Mouse (Mus musculus) spleen, postnatal 4 days (tissue): Measurements from ENCODE around the gene Plet1.

Experiments
- DNase-seq, 2 experiments: peaks; one replicate each; pipeline ENCODE4 v3.0.0; 2022; ENCODE audit warnings: low spot score in 2 of 2

Plet1 gene

DNA sequence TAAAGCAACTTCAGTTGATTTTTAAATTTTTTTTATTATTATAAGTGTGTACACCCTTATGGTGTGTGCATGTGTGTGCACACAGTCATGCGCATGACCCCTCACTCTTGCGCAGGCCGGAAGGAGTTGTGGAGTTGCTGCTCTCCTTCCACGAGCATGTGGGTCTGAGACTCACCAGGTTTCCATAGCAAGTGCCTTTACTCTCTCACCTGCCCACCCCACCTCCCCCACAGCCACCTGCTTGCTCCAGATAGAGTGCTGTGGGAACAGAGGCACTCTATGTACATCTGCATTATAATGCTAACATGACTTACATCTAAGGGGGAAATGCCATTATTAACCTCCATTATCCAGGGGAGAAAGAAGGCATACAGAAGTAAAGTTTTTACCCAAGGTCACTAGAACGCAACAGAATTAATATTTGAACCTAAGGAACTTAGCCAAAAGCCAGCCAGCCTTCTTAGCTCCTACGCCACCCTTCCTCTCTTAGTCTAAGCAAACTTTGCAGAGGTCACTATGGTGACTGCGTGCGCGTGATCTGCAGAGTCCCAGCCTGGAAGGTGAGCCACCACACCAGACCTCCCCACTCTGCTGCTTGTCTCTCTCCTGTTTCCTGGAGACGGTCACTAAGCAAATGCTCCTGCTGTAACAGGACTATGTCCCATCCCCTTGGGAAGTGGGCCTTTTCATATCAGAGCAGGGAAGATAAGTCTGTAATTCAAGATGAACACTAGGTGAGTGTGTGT, 1.3 kb downstream of the Plet1 start:
- DNase-seq, result no peak

DNA sequence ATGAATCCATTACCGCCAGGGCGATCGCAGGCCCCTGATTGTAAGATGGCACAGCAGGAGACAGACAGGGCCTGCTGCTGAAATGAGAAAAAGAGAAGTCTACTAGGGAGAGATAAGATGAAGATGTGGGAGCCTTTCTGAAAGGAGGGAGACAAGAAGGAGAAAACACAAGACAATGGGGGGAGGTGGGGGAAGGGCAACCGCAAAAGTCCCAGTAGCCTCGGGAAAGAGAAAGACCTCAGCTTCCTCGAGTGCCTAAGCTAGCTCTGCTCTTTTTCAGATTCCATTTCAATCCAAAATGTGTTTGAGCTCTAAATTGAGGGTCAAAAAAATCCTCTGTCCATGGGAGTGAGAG, 1.8 kb downstream of the Plet1 start:
- DNase-seq, result no peak

DNA sequence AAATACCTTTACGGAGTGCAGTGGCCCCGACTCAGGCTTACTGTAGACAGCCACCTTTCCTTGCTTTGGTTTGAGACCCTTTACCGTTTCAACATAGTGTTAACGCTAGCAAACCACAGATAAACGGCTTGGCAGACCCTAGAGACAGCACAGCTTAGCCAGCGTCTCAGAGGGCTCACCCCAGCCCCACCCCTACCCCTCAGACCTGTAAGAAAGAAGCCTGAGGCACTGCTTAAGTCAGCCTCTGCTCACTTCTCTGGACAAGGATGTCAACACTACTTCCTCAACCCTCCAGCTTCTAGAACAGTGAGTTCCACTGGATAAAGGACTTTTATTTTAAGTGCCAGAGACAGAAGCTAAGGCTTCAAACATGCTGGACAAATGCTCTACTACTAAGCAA, 2.2 kb downstream of the Plet1 start:
- DNase-seq, result no peak

DNA sequence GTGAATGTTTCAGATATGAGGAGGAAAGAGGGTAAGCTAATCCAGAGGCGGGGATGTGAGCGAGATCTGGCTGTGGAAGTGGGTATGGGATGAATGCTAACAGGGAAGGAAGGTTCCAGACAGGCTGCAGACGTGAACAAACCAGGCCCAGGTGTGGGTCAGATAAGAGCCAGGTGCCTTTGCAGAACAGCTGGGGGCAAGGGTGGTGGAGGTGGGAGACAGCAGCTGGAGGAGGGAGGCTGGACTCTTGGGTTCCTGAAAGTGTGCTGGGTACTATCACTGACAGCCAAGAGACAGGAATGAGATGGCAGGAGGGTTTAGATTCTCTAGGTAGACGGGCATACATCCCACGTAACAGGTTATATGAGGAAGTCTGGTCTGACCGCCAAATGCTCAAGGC, 2.8 kb downstream of the Plet1 start:
- no peak for DNase-seq

DNA sequence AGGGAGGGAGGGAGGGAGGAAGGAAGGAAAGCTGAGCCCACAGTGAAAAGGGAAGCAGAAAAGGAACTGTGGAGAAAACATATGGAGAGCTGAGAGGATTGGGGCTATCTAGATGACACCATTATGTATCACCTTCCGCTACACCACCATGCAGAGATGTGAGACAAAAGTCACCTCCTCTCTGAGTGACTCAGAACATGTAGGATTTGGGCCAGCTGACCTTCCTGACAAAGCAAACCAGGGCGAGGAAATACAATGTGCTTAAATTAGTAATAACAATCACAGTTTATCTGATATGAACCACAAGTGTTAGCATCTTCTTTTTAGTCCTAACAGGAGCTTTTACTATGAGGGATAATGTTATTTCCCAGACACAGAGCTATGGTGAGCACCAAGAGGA, 3.2 kb downstream of the Plet1 start:
- no peak for DNase-seq

DNA sequence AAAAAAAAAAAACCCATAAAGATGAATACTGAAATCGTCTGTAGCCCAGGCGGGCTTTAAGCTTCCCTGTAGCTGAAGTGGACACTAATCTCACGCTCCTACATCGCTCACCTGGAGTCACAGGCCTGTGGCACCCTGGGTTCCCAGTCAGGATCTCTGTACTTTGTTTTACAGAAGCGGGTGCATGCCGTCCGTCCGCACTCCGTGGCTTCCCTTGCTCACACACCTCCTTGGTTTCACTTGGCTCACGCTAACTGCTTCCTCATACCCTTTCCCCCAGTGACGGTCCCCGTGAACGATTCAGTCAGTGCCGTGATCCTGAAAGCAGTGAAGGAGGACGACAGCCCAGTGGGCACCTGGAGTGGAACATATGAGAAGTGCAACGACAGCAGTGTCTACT, 4.5 kb downstream of the Plet1 start:
- no peak for DNase-seq

DNA sequence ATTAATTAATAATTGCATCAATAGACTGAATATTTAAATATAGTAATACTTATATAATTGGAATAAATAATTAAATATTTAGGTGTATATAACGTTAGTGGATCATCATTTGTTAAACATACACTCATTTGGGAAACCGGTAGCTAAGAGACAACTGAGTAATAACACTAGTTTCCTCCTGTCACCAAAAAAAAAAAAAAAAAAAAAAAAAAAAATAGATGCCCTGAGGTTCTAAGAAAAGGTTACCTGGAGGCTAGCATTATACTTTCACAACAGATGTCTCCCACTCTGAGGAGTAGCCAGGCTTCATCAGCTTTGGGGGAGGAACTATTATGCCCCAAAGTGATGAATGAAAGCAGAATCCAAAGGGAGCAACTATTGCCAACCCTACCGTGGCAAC, 5.5 kb downstream of the Plet1 start:
- DNase-seq, result no peak

DNA sequence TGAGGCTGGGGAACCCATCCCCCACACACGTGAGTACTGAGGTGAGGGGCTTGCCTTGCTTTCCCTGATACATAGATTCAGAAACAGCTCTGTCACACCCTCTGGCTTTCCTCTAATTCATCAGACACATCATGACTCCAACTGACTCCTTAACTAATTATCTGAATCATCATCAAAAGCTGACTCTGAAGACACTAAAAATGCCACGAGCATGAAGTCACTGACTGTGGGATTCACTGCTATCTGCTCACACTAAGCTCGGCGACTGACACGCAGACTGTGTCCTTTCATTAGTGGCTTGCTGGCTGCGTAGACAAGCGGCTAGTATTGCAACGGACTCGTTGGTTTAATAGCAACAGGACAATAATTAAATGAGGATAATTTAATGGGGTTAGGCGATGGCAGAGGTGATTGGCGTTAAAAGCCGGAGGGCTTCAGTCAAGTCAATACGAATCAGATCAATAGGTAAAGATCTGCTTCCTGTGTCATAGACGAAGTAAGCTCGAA, 6.2 kb downstream of the Plet1 start:
- no peak for DNase-seq

DNA sequence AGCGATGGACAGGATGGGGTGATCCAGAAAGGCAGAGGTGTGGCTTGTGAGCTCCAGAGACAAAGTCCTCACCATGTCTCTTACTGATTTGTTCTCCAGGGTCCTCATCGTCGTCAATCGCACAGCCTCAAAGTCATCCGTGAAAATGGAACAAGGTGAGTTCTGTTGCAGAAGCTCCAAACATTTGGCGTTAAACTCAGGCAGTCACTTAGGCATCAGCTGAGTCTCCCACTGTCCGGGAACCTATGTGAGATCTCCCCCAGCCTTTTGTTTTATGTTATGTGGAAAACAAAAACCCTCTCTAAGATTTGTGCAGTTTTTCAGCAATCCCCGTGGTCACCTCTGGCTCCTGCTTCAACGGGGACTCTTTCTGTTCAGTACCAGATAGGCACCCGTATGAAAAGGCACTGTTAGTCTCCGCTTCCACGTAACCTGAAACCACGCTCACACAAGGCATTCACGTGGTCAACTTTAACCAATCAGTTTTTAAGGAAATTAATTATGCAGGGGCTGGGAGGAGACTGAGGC, 6.7 kb downstream of the Plet1 start:
- DNase-seq, result no peak

DNA sequence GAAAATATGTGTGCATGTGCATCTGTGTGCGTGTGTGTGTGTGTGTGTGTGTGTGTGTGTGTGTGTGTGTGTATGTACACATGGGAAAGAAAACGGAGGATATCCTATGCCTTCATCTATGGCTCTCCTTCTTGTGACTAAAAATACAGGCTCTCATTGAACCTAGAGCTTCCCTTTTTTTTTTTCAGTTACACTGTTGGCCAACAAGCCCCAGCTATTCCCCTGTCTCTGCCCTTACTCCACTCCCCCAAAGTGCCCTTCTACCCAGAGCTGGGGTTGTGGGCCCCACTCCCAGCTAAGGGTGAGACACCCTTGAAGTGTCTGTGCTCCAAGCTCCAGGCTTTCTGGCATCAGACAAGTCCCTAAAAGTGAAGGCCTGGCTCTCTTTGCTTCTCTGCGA, 8.6 kb downstream of the Plet1 start:
- DNase-seq, result no peak

DNA sequence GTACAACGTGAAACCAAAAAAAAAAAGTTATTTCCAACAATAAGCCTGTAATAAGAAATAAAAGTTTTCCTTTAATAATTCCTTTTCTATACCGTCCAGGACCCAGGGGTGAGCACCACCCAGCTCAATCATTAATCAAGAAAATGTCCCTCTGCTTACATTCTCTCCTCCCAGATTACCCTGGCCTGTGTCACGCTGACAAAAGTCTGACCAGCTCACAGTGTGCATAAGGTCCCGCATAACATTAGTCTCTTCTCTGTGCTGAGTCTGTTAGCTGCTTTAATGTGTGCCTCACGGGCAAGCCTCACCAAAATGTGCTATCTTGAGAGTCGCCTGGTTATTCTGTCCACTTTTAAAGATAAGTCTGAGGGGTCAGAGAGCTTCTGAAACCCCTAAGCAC, 11.1 kb downstream of the Plet1 start:
- no peak for DNase-seq

DNA sequence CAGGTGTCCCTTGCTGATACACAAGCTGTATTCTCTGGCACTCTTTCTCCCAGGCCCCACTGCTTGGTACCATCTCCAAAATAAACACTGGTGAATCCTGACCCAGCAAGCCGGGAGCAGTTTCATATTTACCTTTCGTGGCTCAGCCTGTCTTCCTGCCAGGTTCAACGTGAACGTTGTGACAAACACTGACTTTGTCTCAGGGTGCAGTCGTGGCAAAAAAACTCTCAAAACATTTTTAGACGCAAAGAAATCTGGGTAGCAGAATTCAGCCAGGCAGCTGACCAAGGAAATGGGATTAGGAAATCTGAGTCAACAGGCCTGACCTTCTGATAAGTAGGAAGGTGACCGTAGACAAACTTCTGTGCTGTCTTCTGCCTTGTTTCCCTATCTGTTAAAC, 13.2 kb downstream of the Plet1 start:
- DNase-seq, result no peak

DNA sequence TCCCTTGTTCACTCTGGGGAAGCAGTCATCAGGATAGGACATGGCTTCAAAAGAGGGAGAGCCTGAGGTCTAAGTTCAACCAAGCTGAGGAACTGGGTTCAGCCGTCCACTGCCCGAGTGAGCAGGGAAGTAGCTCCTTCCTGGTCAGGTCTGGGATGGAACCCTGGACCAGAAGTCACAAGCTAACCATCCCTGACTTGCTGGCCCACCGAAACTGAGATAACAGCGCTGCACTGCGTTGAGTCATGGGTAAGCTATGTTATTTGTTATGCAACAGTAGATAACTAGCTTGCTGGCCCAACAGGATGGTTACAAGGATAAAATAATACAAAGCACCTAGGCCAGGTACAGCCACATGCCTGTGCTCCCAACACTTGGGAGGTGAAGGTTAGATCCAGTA, 21.1 kb downstream of the Plet1 start:
- no peak for DNase-seq

DNA sequence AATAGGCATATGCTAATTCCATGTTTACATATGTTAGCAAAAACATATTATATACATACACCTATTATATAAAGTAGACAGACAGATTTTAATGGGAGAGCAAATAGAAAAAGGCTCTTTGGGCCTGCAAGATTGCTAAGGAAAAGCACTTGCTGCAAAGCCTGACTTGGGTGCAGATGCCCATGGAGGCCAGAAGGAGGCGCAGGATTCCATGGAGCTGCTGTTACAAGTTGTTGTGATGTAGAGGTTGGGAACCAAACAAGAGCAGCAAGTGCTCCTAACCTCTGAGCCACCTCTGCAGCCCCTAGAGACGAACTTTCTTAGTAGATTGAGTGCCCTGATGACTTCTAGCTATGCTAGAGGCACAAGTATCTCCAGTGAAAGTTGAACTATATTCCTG, 24.5 kb downstream of the Plet1 start:
- DNase-seq, result no peak

DNA sequence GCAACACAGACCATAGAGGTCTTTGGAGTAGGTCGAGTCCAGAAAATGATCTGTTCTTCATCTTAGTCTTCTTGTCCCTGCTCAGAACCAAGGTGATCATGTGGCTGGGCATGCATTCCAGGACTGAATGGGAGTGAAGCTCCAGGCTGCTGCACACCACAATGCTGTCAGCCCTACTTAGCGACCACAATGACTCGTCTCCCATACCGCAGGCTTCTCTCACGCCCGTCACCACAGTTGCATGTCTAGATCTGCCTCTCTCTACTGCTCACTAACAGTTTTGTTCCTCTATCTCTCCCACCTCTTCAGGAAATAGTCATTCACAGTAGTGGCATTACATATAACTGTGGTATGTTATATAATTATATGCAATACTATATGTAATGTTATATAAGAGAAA, 26.4 kb downstream of the Plet1 start:
- DNase-seq, result no peak

DNA sequence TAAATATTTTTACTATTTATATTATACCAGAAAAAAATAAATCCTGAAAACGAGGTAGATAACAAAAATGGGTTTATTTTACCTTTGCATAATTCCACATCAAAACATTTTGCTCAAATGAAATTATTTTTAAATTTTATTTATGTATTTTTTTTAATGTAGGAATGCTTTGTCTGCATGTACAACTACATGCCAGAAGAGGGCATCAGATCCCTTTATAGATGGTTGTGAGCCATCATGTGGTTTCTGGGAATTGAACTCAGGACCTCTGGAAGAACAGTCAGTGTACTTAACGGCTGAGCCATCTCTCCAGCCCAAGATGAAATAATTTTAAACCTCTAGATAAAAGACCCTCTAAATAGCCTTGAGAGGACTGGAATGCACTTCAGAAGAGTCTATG, 27.2 kb downstream of the Plet1 start:
- DNase-seq, result no peak

DNA sequence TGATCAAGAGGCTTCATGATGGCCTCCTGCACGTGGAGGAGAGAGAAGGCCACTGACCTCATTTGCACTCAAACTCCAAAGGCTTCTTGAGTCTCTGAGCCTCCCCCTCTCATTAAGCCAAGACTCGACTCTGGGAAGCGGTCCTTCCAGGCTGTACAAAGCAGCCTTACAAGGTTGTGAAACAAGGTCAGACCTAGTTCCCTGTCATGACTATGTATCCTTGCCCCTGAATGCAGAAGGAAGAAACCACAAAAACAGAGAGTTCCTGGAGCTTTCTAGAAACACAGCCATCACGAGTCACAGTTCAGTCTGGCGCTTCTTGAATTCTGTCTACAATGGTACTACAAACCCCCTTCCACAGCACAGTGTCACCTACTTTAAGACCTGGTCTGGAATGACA, 28.2 kb downstream of the Plet1 start:
- DNase-seq, result no peak

DNA sequence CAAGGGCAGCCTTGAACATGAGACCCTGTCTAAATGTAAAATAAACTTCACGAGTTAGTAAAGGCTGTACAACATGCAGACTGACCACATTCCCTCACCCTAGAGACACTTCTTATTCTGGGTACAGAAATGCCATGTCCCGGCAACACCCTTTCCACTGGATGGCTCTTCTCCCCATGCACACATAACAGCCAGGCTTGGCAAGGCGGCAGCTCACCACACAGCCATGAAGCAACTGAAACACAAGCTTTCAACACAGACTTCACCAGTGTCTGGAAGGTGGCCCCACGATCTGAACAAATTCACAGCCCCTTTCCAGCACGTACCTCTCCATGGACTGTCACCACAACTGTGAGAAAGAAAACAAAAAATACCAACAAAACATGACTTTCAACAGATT, 30.6 kb downstream of the Plet1 start:
- no peak for DNase-seq

DNA sequence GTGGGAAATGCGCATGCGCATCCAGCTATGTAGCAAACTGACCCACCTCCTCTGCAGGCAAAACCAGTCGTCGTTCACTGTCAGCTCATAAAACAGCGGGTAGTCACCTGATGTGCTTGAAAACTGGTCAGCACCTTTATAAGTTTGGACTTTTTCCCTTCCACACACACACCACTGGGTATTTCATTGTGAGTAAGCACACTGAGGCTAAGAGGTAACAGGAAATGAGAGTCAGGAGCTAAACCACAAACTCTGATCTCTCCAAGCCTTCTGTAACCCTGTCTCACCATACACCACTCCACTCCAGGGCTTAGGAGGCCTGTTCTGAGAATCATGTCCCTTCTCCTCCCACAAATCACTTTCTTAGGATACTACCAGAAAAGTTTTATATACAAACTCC, 31.3 kb downstream of the Plet1 start:
- no peak for DNase-seq

DNA sequence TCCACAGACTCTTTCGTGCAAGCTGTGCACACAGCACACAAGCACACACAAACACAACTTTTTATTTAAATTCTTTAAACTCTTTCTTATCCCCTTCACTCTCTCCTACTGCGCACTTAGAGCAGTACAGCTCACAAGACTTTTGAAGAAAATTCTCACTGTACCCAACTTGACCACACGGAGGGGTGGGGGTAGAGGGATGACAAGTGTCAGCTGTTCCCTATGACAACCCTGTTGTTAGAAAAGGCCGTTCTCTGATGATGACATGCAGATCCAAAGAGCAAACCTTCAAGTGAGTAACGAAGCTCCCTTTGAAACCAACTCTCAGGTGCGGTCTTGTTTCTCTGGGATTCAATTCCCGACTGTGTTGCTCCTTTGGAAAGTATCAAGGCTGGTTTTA, 33.5 kb downstream of the Plet1 start:
- DNase-seq, result no peak

DNA sequence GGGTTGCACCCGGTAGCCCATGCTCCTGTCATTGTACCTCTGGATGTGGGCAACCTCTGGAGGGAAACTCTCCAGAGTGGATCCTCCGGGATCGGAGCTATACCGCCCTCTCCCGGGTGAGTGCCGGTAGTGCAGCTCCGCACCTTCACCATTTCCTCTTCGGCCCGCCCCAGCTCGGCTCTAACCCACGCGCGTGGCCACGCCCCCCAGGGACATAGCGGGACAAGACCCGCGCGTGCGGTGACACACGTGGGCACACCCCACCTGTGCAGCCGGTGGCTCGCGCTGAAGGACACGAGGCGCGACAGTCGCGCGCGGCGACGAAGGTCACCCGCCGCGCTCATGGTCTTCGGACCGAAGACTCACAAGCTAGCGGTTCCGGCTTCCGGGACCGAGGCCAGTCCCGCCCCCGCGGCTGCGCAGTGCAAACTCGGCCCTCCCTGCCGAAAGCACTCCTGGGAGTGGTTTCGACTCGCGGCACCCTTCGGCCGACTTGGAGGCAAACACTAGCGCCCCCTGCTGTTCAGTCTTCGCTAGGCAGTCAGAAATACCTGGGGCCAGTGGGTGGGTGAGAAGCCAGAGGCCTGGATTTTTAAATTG, 34.1 kb downstream of the Plet1 start, which contains the start of gene Pts:
Pts (minus strand) TSS at position 432 of the 600 bp plus-strand sequence.
- peak; percentile 97 to 99 for DNase-seq

DNA sequence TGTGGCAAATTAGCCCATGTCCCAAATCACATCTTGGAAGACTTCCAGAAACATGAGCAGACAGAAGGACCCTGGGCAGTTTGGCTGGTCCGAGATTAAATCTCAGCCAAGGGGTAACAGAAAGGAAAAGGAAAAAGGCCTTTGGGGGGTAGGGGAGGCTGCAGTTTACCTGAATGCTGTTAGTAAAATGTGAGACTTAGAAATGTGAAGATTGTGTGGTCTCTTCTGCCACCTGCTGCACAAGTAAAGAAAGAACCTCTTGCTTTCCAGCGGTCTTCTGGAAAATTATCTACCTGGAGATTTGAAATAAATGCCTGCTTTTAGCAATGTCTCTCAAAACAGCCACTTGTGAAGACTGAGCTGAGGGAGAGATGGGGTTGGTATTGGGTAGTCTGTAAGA, 36.6 kb downstream of the Plet1 start:
- DNase-seq, result no peak

DNA sequence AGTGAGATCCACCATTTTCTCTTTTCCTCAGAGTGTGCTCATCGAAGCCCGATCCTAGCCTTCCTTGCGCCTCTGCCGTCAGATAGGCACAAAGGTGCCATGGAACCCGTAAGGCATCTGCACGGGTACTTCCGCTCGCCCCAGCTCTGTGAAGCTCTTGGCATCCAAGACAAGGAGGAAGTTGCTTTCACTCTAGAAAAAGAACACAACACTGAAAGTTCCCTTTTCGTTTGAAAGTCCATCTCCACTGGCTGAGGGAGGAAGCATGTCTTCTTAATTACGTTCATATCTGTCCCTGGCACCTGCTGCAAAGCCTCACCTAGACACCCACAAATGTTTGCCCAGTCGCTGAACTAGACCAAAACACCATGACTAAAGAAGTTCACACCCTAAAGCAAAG, 39.0 kb downstream of the Plet1 start:
- peak; percentile 38 to 74 for DNase-seq

DNA sequence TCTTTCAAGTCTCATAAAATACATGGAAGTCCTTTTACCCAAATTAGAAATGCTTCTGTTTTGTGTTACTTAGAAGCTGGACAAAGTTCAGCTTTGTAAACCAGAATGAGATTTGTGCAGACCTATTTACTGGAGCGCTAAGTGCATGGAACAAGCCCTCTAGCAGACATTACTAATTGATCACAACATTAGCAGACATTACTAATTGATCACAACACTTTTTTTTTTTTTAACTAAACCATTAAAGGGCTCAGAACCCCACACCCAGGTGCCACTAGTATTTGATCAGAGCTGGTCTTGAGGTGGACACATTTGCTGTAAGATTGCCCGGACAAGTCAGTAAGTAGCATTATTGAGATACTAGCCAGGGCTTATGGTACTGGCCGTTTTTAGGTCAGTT, 39.5 kb downstream of the Plet1 start:
- DNase-seq, result peak; percentile 2 to 55
